Mouse (Mus musculus): Measurements from ENCODE around the gene Tmem115. TPM values are rescaled to one million over a fixed set of nuclear protein-coding genes. Genes with fewer than 3 reads are reported as not detected.
"Not testable (repeated sequence)": the region's sequence is repeated elsewhere in the genome, so short reads cannot be mapped to it uniquely, and the experiment has no call there.

Gene Tmem115
- polyA plus RNA-seq, 1 experiment from 2014 or later: 30.4 TPM

- H3K4me3 ChIP-seq: peak overlapping the region; percentile 17; the same call in 1 of the 2 replicates
- H3K9me3 ChIP-seq: no peaks in the 10 kb centered on the region
- no peaks in the 10 kb centered on the region for H3K27me3 ChIP-seq (replicated peaks)
- peaks cover 65% of the 10 kb centered on the region for H3K4me1 ChIP-seq
- peak overlapping the region; percentile 81 for H3K4me2 ChIP-seq
- no peak overlapping the region for H3K9ac ChIP-seq
- peaks cover 39% of the 10 kb centered on the region for H3K36me3 ChIP-seq
- no peak for ATAC-seq (ENCODE audit: extremely low read depth, insufficient number of reproducible peaks, low FRiP score, low TSS enrichment)
- 43% methylated on average over 15 of the region's 15 CpGs for WGBS
- peak overlapping the region; percentile 83 for H3K27ac ChIP-seq (replicated peaks)
These were observed 32.4 kb downstream of the Tmem115 start for GRCm38 (mm10) chr9:107566041-107566709.

GRCm38 (mm10) chr9:107566855-107567254 lies 33.1 kb downstream of the Tmem115 start:
- no peaks in the 10 kb centered on the region for H3K9me3 ChIP-seq
- H3K4me1 ChIP-seq: peaks cover 72% of the 10 kb centered on the region
- WGBS: 55% methylated on average over 3 of the region's 3 CpGs
- ATAC-seq (ENCODE audit: extremely low read depth, insufficient number of reproducible peaks, low FRiP score, low TSS enrichment): no peak
- H3K27ac ChIP-seq (replicated peaks): peak overlapping the region; percentile 83
- peaks cover 39% of the 10 kb centered on the region for H3K36me3 ChIP-seq
- no peak overlapping the region for H3K4me3 ChIP-seq
- peak overlapping the region; percentile 81 for H3K4me2 ChIP-seq
- no peaks in the 10 kb centered on the region for H3K27me3 ChIP-seq (replicated peaks)
- no peak overlapping the region for H3K9ac ChIP-seq

GRCm38 (mm10) chr9:107567702-107568319 lies 34.1 kb downstream of the Tmem115 start, which contains the start of gene Hyal2:
TSS of gene Hyal2 (plus strand) at chr9:107567945.
- peak within 1 kb of the TSS; percentile 87 for H3K4me3 ChIP-seq

GRCm38 (mm10) chr9:107568331-107569261 lies 34.9 kb downstream of the Tmem115 start:
- under 1% methylated on average over 41 of the region's 41 CpGs for WGBS
- Histone ChIP-seq H3K9me3 (no peaks in the 10 kb centered on the region), H3K4me1 (peaks cover 66% of the 10 kb centered on the region), H3K4me2 (peak overlapping the region; percentile 81), H3K9ac (peak overlapping the region; percentile 93), H3K27ac (replicated peaks) (peak overlapping the region; percentile 83), H3K4me3 (peak overlapping the region; percentile 87), H3K27me3 (replicated peaks) (no peaks in the 10 kb centered on the region), H3K36me3 (peaks cover 50% of the 10 kb centered on the region)
- ATAC-seq (ENCODE audit: extremely low read depth, insufficient number of reproducible peaks, low FRiP score, low TSS enrichment): peak; percentile 77

More at GRCm38 (mm10) chr9:107567702-107568319, 34.1 kb downstream of the Tmem115 start, which contains the start of gene Hyal2:
- Histone ChIP-seq H3K27me3 (replicated peaks) (no peaks in the 10 kb centered on the region), H3K4me1 (peaks cover 69% of the 10 kb centered on the region), H3K27ac (replicated peaks) (peak within 1 kb of the TSS; percentile 83), H3K9ac (peak within 1 kb of the TSS; percentile 93), H3K4me2 (peak within 1 kb of the TSS; percentile 81), H3K9me3 (no peaks in the 10 kb centered on the region), H3K36me3 (peaks cover 42% of the 10 kb centered on the region)
- WGBS: 8% methylated on average over 18 of the region's 18 CpGs
- no peak for ATAC-seq (ENCODE audit: extremely low read depth, insufficient number of reproducible peaks, low FRiP score, low TSS enrichment)

GRCm38 (mm10) chr9:107569270-107569669 lies 35.5 kb downstream of the Tmem115 start:
- ATAC-seq (ENCODE audit: extremely low read depth, insufficient number of reproducible peaks, low FRiP score, low TSS enrichment): peak; percentile 20
- peaks cover 53% of the 10 kb centered on the region for H3K36me3 ChIP-seq
- peak overlapping the region; percentile 87 for H3K4me3 ChIP-seq
- WGBS: under 1% methylated on average over 23 of the region's 23 CpGs
- H3K4me1 ChIP-seq: peaks cover 59% of the 10 kb centered on the region
- no peaks in the 10 kb centered on the region for H3K27me3 ChIP-seq (replicated peaks)
- H3K9ac ChIP-seq: peak overlapping the region; percentile 93
- peak overlapping the region; percentile 81 for H3K4me2 ChIP-seq
- no peaks in the 10 kb centered on the region for H3K9me3 ChIP-seq
- peak overlapping the region; percentile 83 for H3K27ac ChIP-seq (replicated peaks)

- H3K4me3 ChIP-seq: peak overlapping the region; percentile 87
- H3K27ac ChIP-seq (replicated peaks): peak overlapping the region; percentile 83
- WGBS: 50% methylated on average over 13 of the region's 13 CpGs
- peak overlapping the region; percentile 81 for H3K4me2 ChIP-seq
- no peak for ATAC-seq (ENCODE audit: extremely low read depth, insufficient number of reproducible peaks, low FRiP score, low TSS enrichment)
- peaks cover 57% of the 10 kb centered on the region for H3K4me1 ChIP-seq
- peak overlapping the region; percentile 93 for H3K9ac ChIP-seq
- peaks cover 53% of the 10 kb centered on the region for H3K36me3 ChIP-seq
- no peaks in the 10 kb centered on the region for H3K27me3 ChIP-seq (replicated peaks)
- H3K9me3 ChIP-seq: no peaks in the 10 kb centered on the region
These were observed 36.3 kb downstream of the Tmem115 start for GRCm38 (mm10) chr9:107570016-107570415.

- Histone ChIP-seq H3K9me3 (no peaks in the 10 kb centered on the region), H3K36me3 (peaks cover 47% of the 10 kb centered on the region), H3K4me3 (peak overlapping the region; percentile 87), H3K27ac (replicated peaks) (peak overlapping the region; percentile 83), H3K9ac (peak overlapping the region; percentile 93), H3K4me2 (peak overlapping the region; percentile 81), H3K4me1 (peaks cover 55% of the 10 kb centered on the region), H3K27me3 (replicated peaks) (no peaks in the 10 kb centered on the region)
- ATAC-seq (ENCODE audit: extremely low read depth, insufficient number of reproducible peaks, low FRiP score, low TSS enrichment): no peak
- 57% methylated on average over 21 of the region's 21 CpGs for WGBS
These were observed 37.1 kb downstream of the Tmem115 start for GRCm38 (mm10) chr9:107570845-107571244.

- H3K4me1 ChIP-seq: peaks cover 55% of the 10 kb centered on the region
- no peak for ATAC-seq (ENCODE audit: extremely low read depth, insufficient number of reproducible peaks, low FRiP score, low TSS enrichment)
- 85% methylated on average over 22 of the region's 22 CpGs for WGBS
- H3K27ac ChIP-seq (replicated peaks): peak overlapping the region; percentile 21; the same call in 1 of the 2 replicates
- peaks cover 47% of the 10 kb centered on the region for H3K36me3 ChIP-seq
- peak overlapping the region; percentile 87 for H3K4me3 ChIP-seq
- H3K9ac ChIP-seq: peak overlapping the region; percentile 93
- peak overlapping the region; percentile 81 for H3K4me2 ChIP-seq
- no peaks in the 10 kb centered on the region for H3K9me3 ChIP-seq
- no peaks in the 10 kb centered on the region for H3K27me3 ChIP-seq (replicated peaks)
These were observed 38.0 kb downstream of the Tmem115 start for GRCm38 (mm10) chr9:107571534-107572326.

GRCm38 (mm10) chr9:107572327-107572662 lies 38.5 kb downstream of the Tmem115 start:
- Histone ChIP-seq H3K4me2 (no peak overlapping the region), H3K36me3 (peaks cover 47% of the 10 kb centered on the region), H3K27me3 (replicated peaks) (no peaks in the 10 kb centered on the region), H3K27ac (replicated peaks) (no peak overlapping the region), H3K4me1 (peaks cover 56% of the 10 kb centered on the region), H3K4me3 (no peak overlapping the region), H3K9me3 (no peaks in the 10 kb centered on the region), H3K9ac (peak overlapping the region; percentile 26; the same call in 1 of the 2 replicates)
- 93% methylated on average over 2 of the region's 2 CpGs for WGBS
- ATAC-seq (ENCODE audit: extremely low read depth, insufficient number of reproducible peaks, low FRiP score, low TSS enrichment): no peak

- WGBS: 84% methylated on average over 6 of the region's 6 CpGs
- H3K4me2 ChIP-seq; H3K9me3 ChIP-seq; H3K27me3 ChIP-seq (replicated peaks); H3K27ac ChIP-seq (replicated peaks); H3K4me3 ChIP-seq; H3K9ac ChIP-seq; ATAC-seq (ENCODE audit: extremely low read depth, insufficient number of reproducible peaks, low FRiP score, low TSS enrichment): not testable (repeated sequence)
- Histone ChIP-seq H3K4me1 (peaks cover 54% of the 10 kb centered on the region), H3K36me3 (peaks cover 47% of the 10 kb centered on the region)
These were observed 40.0 kb downstream of the Tmem115 start for GRCm38 (mm10) chr9:107573774-107574173.

All from heart, embryonic 13.5 days (tissue).